Mouse (Mus musculus): ENCODE measurements around the gene Gcdh.

DNA sequence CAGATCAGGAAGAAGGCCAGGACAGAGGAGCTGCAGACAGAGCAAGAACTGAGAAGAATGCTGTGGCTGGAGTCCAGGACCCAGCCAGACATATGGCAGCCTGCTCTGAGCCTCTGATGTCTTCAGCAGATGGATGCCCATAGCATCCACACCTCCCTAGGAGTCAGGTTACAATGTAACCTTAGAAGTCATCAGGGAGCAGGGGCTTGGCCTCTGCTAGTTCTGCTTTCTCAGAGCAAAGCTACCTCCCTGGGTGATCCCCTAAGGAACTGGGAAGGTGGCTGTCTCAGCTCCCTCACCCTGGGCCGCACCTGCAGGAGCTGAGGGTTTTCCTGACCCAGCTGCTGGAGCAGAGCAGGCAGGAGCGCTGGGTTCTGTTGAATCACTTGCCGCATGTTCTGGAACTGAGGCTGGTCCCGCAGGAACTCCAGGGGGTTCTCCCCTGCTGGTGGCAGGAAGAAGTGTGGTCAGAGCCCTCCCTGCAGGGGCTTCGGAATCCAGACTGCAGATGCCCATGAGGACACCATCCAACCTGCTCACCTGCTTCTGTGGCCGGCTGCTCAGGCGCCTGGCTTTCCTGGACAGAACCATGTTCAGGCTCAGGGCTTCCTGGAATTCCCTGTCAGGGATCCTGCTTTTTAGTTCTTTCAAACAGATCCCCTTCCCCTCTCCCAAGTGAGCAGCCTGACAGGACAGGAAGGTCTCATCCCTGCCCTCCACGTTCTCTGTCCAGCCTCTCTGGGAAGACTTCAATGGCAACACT, 56.4 kb downstream of the Gcdh start:
- TF ChIP-seq GATA1 (IDR thresholded peaks at IDR 0.05; ENCODE audit: borderline replicate concordance, low read length) (no peak), FLI1 (IDR thresholded peaks at IDR 0.05; ENCODE audit: low read length) (no peak)

All from megakaryocyte, embryonic 14.5 days (primary cell).